Mouse (Mus musculus): ENCODE data around the gene Susd4. TPM values are rescaled to one million over a fixed set of nuclear protein-coding genes. Genes with fewer than 3 reads are reported as not detected.

Gene Susd4
- total RNA-seq, 2 experiments from 2014 or later = 132 TPM

- no peak for DNase-seq (ENCODE audit: low spot score in 2 of 2)
Observed at GRCm38 (mm10) chr1:182784784-182785183, 21.1 kb downstream of the Susd4 start.

- DNase-seq (ENCODE audit: low spot score in 2 of 2) = no peak
Observed at GRCm38 (mm10) chr1:182785504-182785903, 21.8 kb downstream of the Susd4 start.

- no peak for DNase-seq (ENCODE audit: low spot score in 2 of 2)
Observed at GRCm38 (mm10) chr1:182787030-182787429, 23.4 kb downstream of the Susd4 start.

DNA sequence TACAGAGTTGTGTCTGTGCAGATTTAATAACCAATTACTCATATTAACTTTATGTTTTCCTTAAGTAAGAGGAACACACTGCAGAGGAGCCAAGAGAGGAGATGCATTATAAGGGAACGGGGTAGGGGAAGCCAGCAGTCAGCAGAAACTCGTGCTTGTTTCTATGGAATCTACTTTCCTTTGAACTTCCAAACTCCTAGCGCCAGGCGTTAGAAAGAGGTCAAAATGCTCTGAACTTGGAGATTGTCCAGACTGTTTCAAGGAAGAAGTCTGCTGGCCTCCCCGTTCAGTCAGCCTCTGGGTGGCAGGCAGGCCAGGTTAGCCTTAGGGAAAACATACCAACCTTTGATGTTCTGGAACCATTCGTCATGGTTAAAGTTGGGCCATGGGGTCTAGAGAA is 25.2 kb downstream of the Susd4 start:
- no peak for DNase-seq (ENCODE audit: low spot score in 2 of 2)

- peak; percentile 63 to 82 for DNase-seq (ENCODE audit: low spot score in 2 of 2)
Observed at GRCm38 (mm10) chr1:182792521-182793071, 28.9 kb downstream of the Susd4 start.

DNA sequence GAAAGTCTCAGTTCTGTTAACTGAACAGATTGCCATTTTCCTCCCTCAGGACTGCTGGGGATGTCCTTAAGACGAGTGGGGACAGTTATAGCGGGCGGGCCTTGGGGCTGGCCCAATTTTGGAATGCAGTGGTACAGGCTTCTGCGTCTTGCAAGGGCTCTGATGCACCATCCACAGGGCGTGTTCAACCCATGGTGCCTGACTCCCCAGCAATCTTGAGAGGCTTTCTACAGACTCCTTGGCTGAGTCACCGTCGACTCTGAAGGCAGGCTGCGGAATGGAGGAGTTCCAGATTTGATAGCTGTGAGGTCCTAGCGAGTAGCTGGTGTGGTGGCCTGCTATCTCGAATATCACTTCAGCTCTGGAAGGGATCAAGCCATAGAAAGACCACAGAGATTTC is 30.6 kb downstream of the Susd4 start:
- peak in 1 of 2 experiments; percentile 37 for DNase-seq (ENCODE audit: low spot score in 2 of 2)

DNA sequence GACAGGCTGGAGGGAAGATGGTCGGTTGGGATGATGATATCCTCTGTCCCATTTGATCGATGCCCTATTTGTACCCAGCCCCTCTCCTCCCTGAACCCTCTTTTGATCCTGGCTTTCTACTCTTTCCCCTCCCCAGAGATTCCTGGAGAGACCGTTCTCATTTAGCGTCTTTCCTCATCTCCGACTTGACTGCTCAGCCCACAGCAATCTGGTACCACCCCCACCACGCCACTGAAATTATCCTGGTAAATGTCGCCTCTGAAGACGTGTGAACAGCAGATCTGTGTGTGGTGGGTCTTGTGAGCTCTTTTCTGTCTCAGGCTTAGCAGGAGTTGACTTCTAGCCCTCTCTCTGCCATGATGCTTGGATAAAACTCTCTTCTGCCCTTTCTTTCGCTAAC is 31.0 kb downstream of the Susd4 start:
- DNase-seq (ENCODE audit: low spot score in 2 of 2) = peak; percentile 22 to 68

DNA sequence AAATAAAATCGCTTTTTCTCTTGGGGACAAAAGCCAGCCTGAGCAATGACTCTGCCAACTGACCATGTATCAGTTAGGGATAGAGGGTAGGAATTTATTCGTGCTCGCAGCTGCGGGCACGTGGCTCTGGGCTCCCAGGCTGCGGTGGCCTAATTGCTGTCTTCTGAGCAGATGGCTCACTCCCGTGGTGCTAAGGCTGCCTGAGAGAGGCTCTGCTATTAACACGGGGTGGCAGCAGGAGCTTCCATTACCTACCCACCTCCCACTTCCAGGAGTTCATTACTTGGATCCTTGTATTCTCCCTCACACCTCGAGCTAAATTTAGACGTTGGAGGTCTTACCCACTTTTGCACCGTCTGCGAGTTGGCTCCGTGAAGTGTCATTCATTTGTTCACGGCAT is 33.4 kb downstream of the Susd4 start:
- DNase-seq (ENCODE audit: low spot score in 2 of 2) = peak; percentile 27 to 35

GRCm38 (mm10) chr1:182801590-182801989 is 37.9 kb downstream of the Susd4 start:
- no peak for DNase-seq (ENCODE audit: low spot score in 2 of 2)

- DNase-seq (ENCODE audit: low spot score in 2 of 2) = no peak
Observed at GRCm38 (mm10) chr1:182802891-182803290, 39.2 kb downstream of the Susd4 start.

- no peak for DNase-seq (ENCODE audit: low spot score in 2 of 2)
Observed at GRCm38 (mm10) chr1:182813991-182814390, 50.3 kb downstream of the Susd4 start.

GRCm38 (mm10) chr1:182814566-182814965 is 50.9 kb downstream of the Susd4 start:
- no peak for DNase-seq (ENCODE audit: low spot score in 2 of 2)

DNA sequence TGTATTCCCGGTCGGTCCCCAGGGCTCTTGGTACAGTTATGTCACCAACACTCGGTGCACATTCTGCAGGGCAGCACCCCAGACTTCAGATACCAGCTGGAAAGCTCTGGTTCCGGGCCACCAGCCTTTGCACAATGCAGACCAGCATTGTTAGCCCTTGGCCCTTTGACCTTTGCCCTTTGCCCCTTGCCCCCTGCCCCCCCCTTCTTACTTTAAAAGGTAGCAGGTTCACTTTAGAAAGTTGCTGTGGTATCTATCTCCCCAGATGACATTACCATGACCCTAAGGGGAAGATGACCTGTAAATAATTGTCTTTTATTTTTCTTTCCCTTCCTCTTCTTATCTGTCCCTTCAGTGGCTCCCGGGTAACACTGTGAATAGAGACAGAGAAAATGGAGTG is 53.4 kb downstream of the Susd4 start:
- no peak for DNase-seq (ENCODE audit: low spot score in 2 of 2)

GRCm38 (mm10) chr1:182817624-182818023 is 54.0 kb downstream of the Susd4 start:
- no peak for DNase-seq (ENCODE audit: low spot score in 2 of 2)

GRCm38 (mm10) chr1:182818931-182819330 is 55.3 kb downstream of the Susd4 start:
- no peak for DNase-seq (ENCODE audit: low spot score in 2 of 2)

DNA sequence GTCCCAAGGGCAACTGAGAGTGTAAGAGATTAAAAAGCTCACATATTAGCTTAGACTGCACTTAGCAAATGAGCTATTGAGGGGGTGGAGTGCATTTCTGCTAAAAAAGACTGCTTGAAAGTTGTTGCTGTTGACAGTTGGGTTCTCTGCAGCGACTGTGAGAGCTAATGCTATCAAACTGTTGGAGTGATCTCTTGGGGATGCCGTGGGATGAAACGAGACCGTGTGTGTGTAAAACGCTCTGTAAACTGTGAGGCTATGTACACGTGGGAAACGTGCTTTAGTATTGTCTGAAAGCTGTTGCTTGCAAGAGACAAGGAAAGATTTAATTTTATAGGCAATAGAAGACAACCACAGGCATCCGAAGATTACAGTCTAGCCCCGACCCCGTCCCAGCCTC is 59.1 kb downstream of the Susd4 start:
- peak in 1 of 2 experiments; percentile 59 for DNase-seq (ENCODE audit: low spot score in 2 of 2)

DNA sequence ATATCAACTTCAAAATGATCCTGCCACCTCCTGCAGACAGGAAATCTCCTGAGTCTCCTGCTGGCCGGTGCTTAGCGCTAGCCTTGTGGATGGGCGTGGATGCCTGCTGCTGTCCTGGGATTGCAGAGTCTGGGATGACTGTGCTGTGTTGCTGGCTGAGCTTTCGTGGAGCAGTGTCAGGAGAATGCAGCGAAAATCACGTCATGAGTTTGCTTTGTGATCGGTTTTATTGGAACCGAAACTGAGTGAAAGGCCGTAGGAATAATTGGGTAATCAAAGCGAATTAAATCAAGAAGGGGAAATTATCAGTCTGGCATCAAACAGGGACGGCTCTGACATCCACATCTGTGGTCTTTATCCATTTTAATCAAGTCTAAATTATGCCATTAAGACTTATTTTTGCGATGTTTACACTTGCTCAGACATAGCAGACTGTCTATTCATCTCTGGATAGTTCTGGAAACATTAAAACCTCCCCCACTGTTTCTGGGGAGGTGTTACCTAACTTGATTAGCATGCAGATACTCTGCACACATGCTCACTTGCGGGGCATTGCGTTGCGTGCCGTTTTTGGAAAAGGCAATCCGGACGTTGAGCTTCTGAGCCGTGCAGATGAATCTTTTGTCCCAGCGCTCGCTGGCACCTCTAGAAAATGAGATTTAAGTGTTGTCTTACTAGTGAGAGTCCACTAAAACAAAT is 60.2 kb downstream of the Susd4 start:
- peak; percentile 28 to 54 for DNase-seq (ENCODE audit: low spot score in 2 of 2)

- no peak for DNase-seq (ENCODE audit: low spot score in 2 of 2)
Observed at GRCm38 (mm10) chr1:182826557-182826956, 62.9 kb downstream of the Susd4 start.

DNA sequence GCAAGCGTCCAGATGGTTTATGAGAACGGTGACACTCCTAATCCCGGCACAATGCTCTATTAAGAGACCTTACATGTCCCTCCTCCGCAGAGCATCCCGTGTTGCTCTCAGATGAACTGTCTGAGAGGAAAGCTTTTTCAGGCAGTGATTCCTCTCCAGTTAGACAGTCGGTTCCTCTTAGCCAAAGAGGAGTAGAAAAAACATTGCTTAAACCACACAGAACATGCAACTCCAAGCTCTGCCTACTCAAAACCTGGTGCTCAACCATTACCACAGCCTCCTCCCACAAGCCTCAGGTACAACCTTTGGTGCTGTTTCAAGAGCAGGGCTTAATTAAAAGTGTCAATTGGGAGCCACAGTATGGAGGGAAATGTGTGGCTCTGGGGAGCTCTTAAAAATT is 74.4 kb downstream of the Susd4 start:
- DNase-seq (ENCODE audit: low spot score in 2 of 2) = peak in 1 of 2 experiments; percentile 57

DNA sequence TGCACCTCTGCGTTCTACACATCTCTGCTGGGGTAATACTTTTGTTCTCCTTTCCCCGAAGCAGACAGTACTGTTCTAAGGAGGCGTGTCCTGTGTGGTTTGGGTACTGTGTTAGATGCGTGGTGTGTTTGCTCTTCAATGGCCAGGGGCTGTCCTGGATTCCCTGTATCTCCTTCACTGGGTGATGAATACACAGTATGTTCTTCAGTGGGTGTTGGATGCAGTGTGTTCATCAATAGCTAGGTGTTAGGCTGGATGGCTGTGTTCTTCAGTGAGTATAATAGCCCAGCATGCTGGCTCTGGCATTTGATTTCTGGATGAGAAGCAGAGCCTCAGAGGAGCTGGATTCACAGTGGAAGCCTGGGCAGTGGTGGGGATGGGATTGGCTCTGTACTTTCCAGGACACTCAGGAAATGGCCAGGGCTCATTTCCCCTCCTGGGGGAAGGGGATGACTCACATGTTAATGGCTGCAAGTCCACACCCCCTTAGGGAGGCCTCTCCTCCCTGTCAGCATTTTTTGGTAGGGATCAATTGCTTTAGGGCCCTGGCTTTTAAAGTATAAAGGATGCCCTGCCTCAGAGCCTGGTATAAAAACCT is 75.8 kb downstream of the Susd4 start:
- no peak for DNase-seq (ENCODE audit: low spot score in 2 of 2)

DNA sequence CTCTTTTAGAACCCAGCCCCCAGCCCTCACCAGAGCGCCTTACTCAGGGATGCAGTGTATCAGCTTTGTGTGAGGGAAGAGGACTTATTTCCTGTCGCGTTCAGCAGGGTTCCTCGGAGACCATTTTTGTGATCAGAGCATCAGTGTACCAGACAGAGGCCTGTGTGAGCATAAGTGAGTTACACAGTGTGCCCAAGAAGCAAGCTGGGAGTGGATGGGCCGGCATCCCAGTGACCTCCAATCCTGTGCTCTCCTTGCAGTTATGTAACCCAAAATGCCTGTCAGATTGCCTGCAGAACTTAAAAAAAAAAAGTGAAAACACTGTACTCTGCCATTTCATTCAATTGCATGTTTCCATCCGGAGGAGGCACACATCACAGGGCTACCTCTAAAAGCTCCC is 76.4 kb downstream of the Susd4 start:
- DNase-seq (ENCODE audit: low spot score in 2 of 2) = peak in 1 of 2 experiments; percentile 38

DNA sequence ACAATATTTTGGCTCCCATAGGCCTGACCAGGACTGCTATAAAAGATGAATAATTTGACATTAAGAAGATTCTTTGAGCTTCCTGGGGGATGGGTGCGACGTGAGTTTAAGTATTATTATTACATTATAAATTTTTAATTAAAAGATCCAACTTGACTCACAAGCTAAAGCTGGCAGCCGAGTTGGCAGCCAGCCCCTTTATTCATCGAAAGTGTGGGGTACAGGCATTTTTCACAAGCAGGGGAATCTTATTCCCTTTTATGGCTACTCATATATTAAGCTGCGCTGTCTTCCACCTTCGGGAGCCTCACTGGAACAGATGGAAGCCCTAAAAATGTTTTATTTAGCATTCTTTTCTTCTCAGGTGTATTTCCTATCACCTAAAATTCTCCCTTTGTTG is 76.9 kb downstream of the Susd4 start:
- peak in 1 of 2 experiments; percentile 61 for DNase-seq (ENCODE audit: low spot score in 2 of 2)

DNA sequence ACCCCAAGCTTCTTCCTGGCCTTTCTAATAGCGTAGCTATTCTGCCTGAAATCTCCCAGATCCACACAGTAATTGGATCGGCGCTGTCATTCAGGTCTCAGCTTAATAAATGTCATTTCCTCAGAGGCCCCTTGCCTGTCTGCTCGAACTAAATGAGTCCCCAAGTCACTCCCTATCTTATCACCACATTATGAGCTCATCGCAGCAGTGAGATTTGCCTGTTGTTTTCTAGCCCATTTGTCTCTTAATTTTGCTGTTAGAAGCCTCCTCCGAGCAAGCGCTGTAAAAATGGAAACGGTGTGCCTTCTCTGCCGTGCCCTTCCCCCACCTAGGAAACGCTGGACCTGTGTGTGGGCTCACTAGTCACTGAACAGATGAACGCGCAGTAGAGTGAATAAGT is 85.9 kb downstream of the Susd4 start:
- DNase-seq (ENCODE audit: low spot score in 2 of 2) = peak; percentile 31 to 42
